Mouse (Mus musculus): Measurements from ENCODE around the gene Ffar4.

Gene Ffar4

GRCm38 (mm10) chr19:38107871-38108270 is 11.0 kb downstream of the Ffar4 start:
- no peak for DNase-seq (ENCODE audit: low read depth, low spot score)

GRCm38 (mm10) chr19:38109506-38110242 is 12.8 kb downstream of the Ffar4 start:
- DNase-seq (ENCODE audit: low read depth, low spot score), result no peak

- no peak for DNase-seq (ENCODE audit: low read depth, low spot score)
These were observed 14.2 kb downstream of the Ffar4 start for GRCm38 (mm10) chr19:38111056-38111455.

- DNase-seq (ENCODE audit: low read depth, low spot score), result no peak
These were observed 15.7 kb downstream of the Ffar4 start for GRCm38 (mm10) chr19:38112575-38112974.

- DNase-seq (ENCODE audit: low read depth, low spot score), result no peak
These were observed 18.1 kb downstream of the Ffar4 start for GRCm38 (mm10) chr19:38114834-38115491.

- no peak for DNase-seq (ENCODE audit: low read depth, low spot score)
These were observed 23.4 kb downstream of the Ffar4 start for GRCm38 (mm10) chr19:38120123-38120760.

- DNase-seq (ENCODE audit: low read depth, low spot score), result no peak
These were observed 27.1 kb downstream of the Ffar4 start for GRCm38 (mm10) chr19:38123921-38124320.

- DNase-seq (ENCODE audit: low read depth, low spot score), result peak; percentile 33
These were observed 27.7 kb downstream of the Ffar4 start for GRCm38 (mm10) chr19:38124401-38125218.

GRCm38 (mm10) chr19:38125219-38125610 is 28.3 kb downstream of the Ffar4 start, which contains the start of gene Rbp4:
Gene Rbp4 (minus strand): TSS chr19:38125281.
- DNase-seq (ENCODE audit: low read depth, low spot score), result no peak

GRCm38 (mm10) chr19:38126656-38127055 is 29.8 kb downstream of the Ffar4 start:
- no peak for DNase-seq (ENCODE audit: low read depth, low spot score)

GRCm38 (mm10) chr19:38132481-38132880 is 35.6 kb downstream of the Ffar4 start, which contains the start of gene Pde6c:
Gene Pde6c (plus strand): TSS chr19:38132781.
- no peak for DNase-seq (ENCODE audit: low read depth, low spot score)

GRCm38 (mm10) chr19:38133986-38134385 is 37.1 kb downstream of the Ffar4 start:
- no peak for DNase-seq (ENCODE audit: low read depth, low spot score)

- no peak for DNase-seq (ENCODE audit: low read depth, low spot score)
These were observed 37.9 kb downstream of the Ffar4 start for GRCm38 (mm10) chr19:38134806-38135205.

- no peak for DNase-seq (ENCODE audit: low read depth, low spot score)
These were observed 46.8 kb downstream of the Ffar4 start for GRCm38 (mm10) chr19:38143540-38144271.

- no peak for DNase-seq (ENCODE audit: low read depth, low spot score)
These were observed 59.4 kb downstream of the Ffar4 start for GRCm38 (mm10) chr19:38156243-38156642.

GRCm38 (mm10) chr19:38161648-38162354 is 64.9 kb downstream of the Ffar4 start:
- no peak for DNase-seq (ENCODE audit: low read depth, low spot score)

All from mesoderm, embryonic 11.5 days (tissue).